Mouse (Mus musculus) gonadal fat pad, adult 2 months (tissue): ENCODE data around the gene Arhgef3. TPM values are rescaled to one million over a fixed set of nuclear protein-coding genes. Genes with fewer than 3 reads are reported as not detected.

Experiments
- DNase-seq: peaks from one replicate; pipeline ENCODE4 v3.0.0-alpha.2; 2012; ENCODE audit warnings: low read depth
- polyA plus RNA-seq: library from polyadenylated mRNA; depleted of rRNA; stranded (reverse); fragments of >200 nt; gene quantifications from 2 replicates; pipeline ENCODE4 v1.2.3, GENCODE M21; 2012; rRNA removed

Gene Arhgef3
- polyA plus RNA-seq: 11.9 and 12.2 TPM in 2 replicates

DNA sequence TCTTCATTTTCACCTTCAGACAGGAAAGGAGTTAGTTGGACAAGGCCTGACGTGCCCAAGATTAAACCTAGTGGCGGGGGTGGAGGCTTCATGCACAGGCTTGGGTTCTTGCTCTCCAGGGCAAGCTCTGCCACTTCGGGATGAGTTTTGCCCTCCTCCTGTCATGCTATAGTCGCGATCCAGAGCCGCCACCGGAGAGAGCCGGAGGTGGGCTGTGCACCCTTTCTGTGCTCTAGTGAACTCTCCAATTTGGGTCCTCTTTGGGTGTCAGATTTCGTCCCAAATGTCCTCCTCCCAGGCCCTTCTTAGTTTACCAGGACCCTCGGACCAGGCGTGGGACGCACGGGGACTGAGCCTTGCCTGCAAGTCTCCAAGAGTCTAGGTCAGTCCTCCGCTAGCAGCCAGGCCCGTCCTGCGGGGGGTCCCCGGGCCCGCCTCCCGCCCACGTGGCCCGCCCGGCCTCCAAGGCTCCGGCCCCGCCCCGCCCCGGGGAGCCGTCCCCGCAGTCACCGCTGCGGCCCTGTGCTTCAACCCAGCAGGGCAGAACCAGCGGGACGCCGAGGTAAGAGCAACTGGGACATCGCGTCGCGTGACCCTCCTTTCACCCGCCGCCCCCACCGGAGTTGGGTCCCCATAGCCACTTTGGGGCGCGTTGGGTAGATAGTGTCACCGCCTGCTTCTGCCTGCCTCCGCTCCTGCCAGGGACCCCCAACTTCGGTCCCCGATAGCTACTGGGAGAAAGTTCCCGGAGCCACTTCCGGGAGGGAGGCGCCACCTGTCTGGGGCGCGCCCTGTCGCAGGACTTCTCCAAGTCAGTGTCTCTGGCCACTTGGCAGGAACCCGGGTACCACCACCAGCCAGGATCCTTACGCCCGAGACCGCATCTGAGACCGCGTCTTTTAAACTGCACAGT is at the start of gene Arhgef3:
TSS of gene Arhgef3 (plus strand) at position 538 of the 913 bp plus-strand sequence.
- no peak for DNase-seq

DNA sequence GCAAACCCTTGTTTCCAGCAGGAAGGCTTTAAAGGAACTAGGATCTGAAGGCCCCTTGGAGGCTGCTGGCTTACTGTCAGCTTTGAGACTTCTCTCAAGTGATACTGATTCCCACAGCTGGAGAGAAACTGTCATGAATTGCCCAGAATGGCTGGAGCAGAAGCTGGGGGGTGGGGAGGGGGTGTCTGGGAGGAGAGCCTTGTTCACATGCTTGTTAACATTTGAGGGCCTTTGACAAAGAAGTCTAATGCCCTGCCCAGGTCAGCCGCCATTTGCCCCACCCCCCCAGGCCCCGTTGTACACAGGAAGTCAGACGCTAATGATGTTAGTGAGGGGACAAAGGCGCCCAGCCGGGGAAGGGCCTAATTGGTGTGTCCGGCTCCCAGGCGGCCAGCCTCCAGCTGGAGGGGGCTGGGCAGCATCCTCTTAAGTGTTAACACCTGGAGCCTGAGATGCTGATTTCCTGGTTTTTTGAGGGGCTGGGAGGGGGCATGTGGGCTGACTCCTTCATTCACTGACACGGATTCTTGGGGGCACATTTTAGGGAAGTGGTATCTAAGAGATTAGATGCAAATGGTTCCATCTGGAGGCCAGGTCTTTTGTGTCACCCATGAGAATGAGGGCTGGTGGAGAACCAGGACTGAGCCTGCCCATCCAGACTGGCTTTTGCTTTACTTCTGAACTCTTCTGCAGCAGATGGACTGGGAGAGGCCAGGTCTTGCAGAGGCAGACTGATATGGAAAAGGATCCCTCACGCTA is 48.3 kb upstream of the Arhgef3 start:
- no peak for DNase-seq

DNA sequence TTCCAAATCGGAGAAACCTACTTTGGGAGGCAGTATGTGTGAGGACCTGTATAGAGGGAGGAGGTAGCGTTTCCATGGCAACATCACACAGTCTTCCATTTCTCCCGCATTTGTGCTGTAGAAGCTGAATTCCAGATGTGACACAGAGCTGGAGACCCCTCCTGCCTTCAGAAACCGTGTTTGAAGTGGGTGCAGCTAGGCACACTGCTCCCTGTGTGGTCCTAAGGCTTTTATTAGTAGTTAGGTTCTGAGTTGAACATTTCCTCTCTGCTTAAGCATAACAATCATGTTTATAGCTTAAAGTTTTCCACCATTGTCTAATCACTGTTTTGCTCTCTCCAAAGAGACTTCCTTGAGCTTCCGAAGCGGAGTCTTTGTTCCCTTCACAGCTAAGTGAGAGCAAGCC is 46.8 kb upstream of the Arhgef3 start:
- DNase-seq: no peak

DNA sequence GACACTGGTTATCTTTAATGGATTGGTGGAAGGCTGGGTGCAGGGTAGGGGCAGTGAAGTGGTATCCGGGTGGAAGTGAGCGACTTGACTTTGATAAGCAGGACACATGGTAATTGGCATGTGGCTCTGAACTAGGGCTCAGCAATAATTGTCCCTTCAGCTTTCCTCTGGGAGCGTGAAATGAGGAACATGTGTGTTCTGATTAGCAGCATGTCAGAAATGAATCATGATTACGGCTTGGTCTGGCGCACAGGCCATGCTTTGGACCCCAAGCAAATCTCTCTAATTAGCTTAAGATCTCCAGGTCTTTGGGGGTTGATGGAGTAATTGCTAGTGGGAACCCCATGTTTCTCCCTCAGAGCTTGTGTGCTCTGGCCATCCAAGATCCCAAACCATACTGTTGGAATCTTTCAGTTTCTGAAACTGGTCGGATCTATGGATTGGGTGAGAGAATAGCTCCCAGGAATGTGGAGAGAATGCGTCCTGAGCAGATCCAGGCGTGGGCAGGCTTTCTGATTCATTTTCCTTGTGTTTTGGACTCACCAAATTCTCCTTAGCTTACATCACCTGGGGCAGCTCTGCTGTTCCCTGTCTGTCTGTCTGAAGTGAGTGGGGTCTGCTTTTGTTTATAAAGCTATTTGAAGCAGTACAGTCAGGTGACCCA is 45.1 kb upstream of the Arhgef3 start:
- no peak for DNase-seq

DNA sequence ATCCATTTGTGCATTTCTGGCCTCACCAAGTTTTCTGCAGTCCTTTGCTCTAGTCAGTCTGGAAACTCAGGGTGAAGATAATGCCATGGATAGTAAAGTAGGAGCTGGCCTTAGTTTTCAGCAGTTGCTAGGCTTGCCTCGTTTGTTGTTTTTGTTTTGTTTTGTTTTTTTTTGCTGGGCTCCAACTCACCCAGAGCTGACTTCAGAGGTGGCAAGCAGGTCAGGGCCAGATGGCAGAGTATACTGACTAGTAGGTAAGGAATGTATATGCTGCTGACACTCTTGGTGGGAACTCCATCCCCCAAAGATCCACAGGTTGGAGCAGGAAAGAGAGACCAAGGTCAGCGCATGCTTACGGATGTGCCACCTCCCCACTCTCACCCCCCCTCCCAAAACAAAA is 44.6 kb upstream of the Arhgef3 start:
- DNase-seq: no peak

DNA sequence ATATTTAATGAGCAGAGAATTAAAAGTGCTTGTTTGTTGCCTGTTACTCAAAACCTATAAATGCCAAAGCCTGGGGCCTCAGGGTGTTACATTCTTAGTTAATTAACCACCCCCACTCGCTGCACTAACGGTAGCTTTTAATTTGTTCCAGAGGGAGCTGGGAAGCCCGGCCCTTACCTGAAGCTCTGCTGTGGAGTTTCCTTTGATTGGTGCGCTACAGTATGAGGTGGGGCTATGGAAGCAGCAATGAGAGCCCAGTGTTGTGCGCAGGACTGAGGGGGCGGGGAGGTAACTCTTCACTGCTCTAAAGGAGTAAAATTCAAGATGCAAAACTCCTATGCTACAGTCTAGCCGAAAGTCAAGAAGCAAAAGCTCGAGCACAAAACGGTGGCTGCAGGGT is 43.9 kb upstream of the Arhgef3 start:
- DNase-seq: peak; percentile 8

DNA sequence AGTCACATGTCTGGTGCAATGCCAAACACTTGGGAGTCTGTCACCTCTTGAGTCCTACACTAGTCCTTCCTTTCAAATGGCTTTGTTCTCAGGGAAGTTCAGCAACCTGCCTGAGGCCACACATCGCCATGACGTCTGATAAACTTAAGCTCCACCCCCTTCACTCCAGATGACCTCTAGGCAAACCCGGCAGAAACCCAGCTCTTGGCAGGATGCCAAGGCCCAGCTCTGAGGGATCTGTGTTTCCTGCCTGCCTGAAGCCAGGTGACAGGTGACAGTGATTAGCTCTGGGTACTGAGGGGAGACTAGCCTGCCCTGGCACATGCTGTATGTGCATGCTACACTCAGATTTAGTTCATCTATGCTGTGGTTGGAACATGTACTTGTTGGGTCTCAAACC is 42.7 kb upstream of the Arhgef3 start:
- DNase-seq: no peak

DNA sequence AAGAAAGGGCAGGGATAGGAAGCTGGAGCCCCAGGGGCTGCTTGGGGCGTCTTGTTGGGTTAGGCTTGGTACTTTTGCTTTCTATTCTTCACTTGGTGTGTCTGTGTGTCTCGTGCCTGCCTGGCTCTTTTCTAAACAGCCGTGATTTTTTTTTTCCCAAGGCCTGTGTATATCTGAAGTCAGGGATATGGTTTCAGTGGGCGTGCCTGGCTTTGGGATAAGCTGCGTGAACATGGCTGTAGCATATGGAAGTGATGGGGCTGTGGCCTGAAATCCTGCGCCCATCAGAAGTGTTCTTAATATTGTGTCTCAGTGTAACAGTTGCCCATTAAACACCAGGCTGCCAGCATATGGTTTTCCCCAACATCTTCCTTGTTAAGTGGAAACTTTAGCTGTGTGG is 39.6 kb upstream of the Arhgef3 start:
- DNase-seq: no peak

DNA sequence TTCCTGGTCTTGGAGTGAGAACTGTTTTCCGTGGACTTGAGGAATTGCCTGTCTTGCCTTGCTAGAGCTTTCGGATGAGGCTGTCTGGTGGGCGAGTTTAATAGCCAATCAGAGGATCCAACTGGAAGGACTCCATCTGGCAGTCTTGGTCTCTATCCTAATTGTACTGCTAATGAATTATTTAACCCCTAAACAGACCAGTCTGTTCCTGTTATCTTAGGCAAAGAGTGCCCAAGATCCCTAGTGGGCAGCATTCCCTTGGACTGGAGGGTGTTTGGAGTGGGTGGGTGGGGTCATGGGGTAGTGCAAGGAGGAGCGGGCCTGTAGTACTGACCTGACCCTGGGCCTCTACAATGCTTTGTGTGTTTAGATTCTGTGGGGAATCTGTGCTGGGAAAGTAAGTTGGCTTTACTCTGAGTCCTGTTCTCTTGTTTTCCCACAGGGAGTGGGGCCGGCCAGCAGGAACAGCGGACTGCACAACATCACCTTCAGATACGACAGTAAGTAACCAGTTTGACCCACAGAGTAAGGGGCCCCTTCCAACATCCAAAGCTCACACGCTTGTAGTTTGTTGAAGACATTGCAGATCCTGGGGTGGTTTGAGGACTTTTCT is 38.7 kb upstream of the Arhgef3 start:
- DNase-seq: no peak

DNA sequence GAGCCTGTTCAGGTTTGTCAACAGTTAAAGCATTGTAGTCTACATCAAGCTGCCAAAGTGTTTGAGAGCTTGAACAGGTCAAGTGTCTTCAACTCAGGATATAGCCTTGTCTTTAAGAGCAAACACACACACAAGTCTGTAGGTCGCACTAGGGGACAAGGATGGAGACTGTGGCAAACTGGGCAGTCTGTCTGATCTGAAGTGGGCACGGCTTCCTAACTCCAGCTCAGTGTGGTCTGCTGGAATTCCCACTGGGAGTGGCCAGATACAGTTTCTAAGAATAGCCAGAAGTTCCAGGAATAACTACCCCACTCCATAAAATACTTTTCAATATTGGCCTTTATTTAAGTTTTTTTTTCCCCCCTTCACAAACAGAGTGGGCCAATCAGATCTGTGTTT is 38.2 kb upstream of the Arhgef3 start:
- DNase-seq: no peak

DNA sequence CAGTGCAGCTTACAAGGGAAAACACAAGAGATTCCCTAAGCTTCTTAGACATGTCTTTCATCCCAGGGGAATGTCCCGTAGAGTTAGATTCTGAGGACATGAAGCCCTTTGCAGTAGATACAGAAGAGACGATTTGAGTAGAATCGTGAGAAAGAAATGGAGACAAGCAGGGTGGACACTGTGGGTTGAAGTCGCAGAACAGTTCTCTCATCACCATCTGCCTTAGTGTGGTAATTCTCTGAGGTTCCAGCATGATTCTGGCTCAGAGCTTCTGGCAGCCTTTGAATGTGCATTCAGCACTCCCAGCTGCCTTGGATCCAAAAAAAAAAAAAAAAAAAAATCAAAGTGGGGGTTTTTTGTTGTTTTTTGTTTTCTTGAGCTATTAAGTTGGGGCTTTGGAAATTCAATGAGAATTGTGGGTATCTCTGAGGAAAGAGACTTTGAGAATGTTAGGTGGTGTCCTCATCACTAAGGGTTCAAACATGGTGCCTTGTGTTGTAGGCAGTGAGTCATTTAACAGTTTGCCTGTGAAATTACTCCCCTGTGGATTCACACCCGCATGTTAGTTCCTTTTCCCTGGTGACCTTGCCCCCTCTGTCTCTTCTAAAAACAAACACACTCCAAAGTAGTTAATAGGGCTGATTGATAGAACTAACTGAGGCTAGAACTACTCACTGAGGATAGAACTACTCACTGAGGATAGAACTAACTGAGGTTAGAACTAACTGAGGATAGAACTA is 33.0 kb upstream of the Arhgef3 start:
- no peak for DNase-seq

DNA sequence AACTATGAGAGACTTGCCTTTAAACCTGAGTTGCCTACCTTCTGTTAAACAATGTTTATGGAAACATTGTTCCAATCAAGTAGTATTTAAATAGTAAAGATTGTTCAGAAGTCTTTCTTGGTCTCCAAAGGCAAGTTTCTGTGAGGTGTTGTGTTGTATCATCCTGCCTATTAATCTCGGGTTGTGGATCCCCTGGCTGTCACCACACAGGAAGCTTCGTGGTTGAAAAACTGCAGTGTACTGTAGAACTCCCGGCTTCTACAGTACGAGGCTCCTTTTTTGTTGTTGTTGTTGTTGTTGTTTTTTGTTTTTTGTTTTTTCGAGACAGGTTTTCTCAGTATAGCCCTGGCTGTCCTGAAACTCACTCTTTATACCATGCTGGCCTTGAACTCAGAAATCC is 29.2 kb upstream of the Arhgef3 start:
- DNase-seq: no peak

DNA sequence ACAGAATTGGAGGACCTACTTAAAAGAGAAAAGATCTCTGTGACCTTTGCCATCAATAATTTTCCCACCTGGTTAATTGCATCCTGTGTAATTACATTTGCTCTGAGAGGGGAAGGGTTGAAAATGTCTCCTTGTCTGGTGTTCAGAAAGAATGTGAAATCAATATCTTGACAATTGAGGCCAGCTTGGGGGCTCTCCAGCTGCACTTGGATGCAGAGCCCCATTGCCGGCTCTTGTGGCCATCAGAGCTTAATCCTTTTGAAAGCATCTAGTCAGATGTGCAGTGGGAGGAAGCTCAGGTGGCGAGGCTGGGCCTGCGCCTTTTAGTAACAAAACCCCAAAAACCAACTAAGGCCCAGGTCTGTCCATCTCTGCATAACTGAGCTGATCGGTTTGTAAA is 28.7 kb upstream of the Arhgef3 start:
- no peak for DNase-seq

DNA sequence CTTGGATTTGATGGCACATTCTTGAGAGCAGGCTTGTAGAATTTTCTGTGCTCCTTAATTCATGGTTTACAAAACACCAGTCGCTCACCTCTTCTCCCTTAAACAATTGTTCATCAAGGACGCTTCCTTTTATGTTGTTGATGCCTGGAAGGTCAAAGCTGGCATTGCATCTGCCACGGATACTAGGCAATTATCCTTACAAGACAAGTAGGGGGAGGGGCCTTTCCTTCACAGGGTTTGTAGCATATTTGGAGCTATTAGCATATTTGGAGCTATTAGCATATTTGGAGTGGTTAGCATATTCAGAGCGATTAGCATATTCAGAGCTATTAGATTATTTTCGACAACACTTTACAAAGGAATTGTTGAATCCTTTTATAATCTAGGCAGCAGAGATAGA is 20.5 kb upstream of the Arhgef3 start:
- no peak for DNase-seq

DNA sequence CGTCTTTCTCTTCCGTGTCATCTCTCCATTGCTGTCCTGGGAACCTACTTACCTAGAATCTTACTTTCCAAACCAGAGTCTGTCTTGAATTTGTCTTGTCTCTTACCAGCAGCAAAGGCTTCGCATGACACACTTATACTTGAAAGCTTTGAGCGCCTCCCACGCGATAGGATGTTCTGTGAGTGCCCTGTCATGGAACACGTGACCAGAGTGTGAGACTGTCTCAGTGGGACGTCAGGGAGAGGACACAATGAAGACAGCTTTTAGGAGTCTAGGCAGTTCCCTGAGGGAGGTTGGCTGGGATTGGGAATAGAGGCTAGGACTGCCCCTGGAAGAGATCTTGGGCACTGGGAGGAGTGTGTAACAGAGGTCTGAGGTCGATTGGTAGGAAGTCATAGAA is 18.6 kb upstream of the Arhgef3 start:
- DNase-seq: no peak

DNA sequence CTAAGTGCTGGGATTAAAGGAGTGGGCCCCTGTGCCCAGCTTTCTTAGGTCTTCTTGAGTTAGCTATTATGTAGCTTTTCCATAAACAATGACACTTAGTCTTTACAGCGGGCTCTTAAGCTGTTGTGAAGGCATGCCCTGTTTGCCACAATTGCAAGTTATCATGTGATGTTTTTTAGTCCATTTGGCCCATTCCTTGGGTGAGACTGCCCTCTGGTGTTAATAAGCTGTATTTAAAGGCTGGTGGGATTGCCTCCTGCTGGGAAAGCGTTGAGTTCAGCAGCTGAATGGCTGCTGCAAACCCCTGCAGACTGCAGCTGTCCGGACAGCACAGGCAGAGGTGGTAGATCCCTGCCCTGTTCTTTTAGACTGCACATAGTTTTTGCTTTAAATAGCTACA is 17.9 kb upstream of the Arhgef3 start:
- no peak for DNase-seq

DNA sequence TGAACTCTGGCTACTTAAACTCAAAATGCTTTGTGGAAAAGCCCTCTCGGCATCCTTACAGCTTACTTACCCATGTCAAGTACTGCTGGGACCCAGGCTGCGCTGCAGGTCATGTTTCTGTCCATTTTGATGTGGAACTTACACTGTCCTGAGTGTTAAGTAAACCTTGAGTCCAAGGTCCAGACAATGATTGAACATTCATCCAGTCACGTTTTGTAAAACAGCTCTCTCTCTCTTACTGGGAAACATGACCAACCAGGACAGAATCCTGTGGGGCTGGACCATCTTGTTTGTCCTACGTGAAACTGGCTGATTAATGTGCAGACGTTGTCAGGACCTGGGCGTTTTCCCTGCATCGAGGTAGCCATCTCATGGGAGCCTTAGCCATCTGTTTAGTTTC is 13.0 kb upstream of the Arhgef3 start:
- no peak for DNase-seq

DNA sequence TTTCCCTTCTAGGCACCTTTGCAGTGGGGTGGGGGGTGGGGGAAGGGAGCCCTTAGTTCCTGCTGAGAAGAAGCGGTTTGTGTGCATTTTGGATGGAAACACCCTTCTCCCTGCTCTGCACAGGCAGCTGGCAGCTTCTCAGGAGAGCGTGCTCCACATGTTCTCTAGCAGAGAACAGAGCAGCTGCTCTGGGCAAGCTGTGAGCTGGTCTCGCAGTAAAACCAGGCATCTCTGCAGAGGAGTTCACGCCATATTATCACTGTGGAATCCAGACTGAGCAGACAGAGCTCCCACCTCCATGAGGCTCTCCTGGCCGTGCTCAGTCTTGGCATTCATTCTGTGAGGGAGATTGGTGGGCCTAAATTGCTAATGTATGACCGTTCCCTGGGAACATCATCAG is 12.0 kb upstream of the Arhgef3 start:
- no peak for DNase-seq

DNA sequence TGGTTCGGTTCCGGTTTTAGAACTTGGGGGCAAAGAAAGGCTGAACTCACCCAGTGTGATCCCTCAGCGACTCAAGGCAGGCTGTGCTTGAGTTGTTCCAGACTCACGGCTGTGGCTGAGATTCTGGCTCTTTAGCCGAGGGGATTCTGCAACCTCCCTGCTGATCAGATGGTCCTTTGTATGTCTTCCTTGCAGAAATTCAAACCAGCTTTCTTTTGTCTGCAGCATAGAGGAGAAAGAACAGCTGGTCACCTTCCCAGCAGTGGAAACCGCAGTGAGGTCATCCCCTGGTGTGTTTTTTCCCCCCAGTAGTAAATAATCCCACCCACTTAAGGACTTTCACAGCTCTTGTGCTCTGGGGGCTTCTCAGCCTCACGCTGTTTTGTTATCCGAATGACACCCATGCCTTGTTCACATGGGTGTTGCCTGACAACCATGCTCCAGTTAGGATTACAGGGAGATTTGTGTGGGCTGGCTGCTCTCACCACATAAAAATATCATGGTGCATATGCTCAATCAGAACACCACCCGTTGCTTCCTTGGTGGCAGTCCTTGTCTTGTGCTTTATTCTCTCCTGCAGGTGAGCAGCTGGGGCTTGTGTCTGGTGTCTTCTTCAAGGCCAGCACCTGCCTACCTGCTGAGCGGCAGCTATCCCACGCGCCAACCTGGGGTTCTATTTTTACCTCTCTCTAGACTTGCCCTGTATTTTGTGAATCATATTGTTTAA is 8.8 kb upstream of the Arhgef3 start:
- DNase-seq: no peak

DNA sequence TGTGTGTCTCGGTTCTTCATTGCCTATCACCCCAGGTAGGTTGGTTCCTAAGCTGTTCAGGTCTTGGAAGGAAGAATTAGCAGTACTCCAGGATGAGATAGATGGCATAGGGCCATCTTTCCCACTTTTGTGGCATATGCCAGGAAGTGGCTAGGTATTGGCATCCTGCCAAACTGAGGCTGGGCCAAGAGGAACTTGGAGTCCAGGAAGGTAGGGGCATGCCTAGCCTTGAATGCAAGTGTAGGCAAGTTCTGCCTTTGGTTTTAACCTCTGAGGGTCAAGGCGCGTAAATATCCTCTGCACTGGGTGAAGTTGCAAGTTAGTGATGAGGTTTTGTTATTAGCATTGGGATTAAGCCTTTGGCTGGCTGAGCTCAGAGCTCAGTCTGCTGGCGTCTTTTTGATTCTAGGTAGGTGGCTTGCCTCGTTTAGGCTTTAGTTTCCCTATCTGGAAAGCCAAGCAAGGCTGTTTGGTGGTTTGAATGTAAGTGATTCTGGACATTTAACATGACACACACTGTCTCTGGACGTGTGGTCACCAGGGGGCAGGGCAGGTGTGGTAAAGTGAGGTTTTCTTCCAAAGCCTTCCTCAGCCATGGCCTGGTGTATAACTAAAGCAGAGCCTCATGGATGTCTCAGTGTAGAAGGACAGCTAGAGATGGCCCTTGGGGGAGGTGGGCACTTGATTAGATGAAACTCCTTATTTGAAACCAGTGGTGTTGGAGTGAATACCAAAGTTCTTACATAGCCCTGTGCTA is 5.8 kb upstream of the Arhgef3 start:
- no peak for DNase-seq
